Mouse (Mus musculus): Measurements from ENCODE around the gene Fga.

DNA sequence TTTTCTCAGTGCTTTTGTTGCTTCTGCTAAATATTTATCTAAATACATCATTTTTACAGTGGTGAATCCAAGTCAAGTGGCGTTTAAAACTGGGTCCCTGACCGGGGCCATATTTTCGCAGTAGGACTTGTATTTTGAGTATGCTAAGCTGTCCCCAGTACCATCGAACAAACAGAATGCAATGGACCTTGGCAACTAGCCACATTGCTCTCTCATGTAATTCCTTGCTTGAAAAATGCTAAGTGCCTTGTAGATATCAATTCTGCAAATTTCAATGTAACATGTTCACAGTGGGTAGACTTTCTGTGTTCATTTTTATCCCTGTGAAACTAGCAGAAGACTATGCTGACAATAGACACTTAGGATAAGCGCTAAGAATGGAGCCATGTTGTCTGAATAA, 4.7 kb upstream of the Fga start:
- TF ChIP-seq CTCF (IDR thresholded peaks at IDR 0.05; ENCODE audit: low read depth) (no peak), EP300 (IDR thresholded peaks at IDR 0.05; ENCODE audit: low read depth) (no peak)

All from heart, postnatal 0 days (tissue).